8 mouse cellular contexts compared by ENCODE assay signal in the genomic region with DNA sequence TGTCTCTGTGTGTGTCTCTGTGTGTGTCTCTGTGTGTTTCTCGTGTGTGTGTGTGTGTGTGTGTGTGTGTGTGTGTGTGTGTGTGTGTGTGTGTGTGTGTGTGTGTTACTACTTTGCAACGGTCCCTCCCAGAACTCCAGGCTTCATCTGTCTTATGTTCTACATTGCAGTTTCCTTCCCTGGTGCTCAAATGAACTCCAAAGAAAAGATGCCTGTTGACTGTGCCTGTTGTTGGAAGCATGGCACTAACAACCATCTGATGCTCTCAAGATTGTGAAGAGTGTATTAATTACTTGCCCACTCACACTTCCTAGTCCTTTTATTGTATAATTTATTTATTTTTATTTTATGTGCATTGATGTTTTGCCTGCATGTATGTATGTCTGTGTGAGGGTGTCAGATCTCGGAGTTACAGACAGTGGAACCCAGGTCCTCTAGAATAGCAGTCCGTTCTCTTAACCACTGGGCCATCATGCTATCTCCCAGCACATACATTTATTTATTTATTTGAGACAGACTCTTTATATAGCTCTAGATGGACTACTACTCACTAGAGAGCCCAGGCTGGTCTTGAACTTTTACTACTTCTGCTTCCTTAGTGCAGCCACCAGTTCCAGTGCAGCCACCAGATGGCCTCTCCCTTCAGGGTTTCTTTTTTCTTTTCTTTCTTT. TPM values are rescaled to one million over a fixed set of nuclear protein-coding genes. Genes with fewer than 3 reads are reported as not detected.
DNase-seq lines count a peak whose midpoint lies in the region; ATAC-seq and TF ChIP-seq lines count a peak whose summit lies in the region.

No protein-coding gene starts in this region.

- H3K27me3 ChIP-seq in liver, adult 2 months (ENCODE audit: control insufficient read depth, insufficient read depth, low read length): no peaks in the 10 kb centered on the region
- no peaks in the 10 kb centered on the region for H3K27me3 ChIP-seq in embryonic facial prominence, embryonic 15.5 days
- no peaks in the 10 kb centered on the region for H3K27me3 ChIP-seq in limb, embryonic 10.5 days (ENCODE audit: low read depth, poor library complexity, severe bottlenecking)
- no peaks in the 10 kb centered on the region for H3K27me3 ChIP-seq in neural tube, embryonic 15.5 days (replicated peaks)

- H3K4me2 ChIP-seq in embryonic facial prominence, embryonic 15.5 days (replicated peaks): peak overlapping the region; percentile 58
- H3K4me2 ChIP-seq in neural tube, embryonic 15.5 days: peak overlapping the region; percentile 62

- TF ChIP-seq POLR2A in liver, adult 2 months (IDR thresholded peaks at IDR 0.05; ENCODE audit: extremely low read depth, insufficient read depth, low read length): no peak

- no peaks in the 10 kb centered on the region for H3K9me3 ChIP-seq in embryonic facial prominence, embryonic 15.5 days (replicated peaks)
- H3K9me3 ChIP-seq in limb, embryonic 10.5 days (replicated peaks): no peaks in the 10 kb centered on the region
- no peaks in the 10 kb centered on the region for H3K9me3 ChIP-seq in neural tube, embryonic 15.5 days (replicated peaks)

- no peaks in the 10 kb centered on the region; the same call in 1 of the 2 replicates for H3K36me3 ChIP-seq in liver, adult 2 months (ENCODE audit: control insufficient read depth, insufficient read depth, low read length)
- H3K36me3 ChIP-seq in embryonic facial prominence, embryonic 15.5 days: no peaks in the 10 kb centered on the region; the same call in 1 of the 2 replicates
- H3K36me3 ChIP-seq in limb, embryonic 10.5 days: peaks cover 6% of the 10 kb centered on the region
- no peaks in the 10 kb centered on the region for H3K36me3 ChIP-seq in neural tube, embryonic 15.5 days

- intact Hi-C loops in left cerebral cortex, postnatal 14 days (cut with DNase I): no loop called here

- DNase-seq in liver, adult 2 months (ENCODE audit: extremely low read depth, low read depth, low spot score): no peak
- DNase-seq in liver: no peak
- DNase-seq in limb, embryonic 10.5 days (ENCODE audit: low spot score): no peak
- DNase-seq in left cerebral cortex, postnatal 14 days (ENCODE audit: low spot score in 2 of 2): no peak
- no peak for DNase-seq in cerebellum, adult 11-12 months
- no peak for DNase-seq in kidney, postnatal 25 days

- 61% methylated on average over 4 of the region's 4 CpGs for WGBS in liver, adult 2 months
- WGBS in embryonic facial prominence, embryonic 15.5 days: 49% methylated on average over 4 of the region's 4 CpGs
- WGBS in limb, embryonic 10.5 days: 76% methylated on average over 4 of the region's 4 CpGs
- 53% methylated on average over 4 of the region's 4 CpGs for WGBS in neural tube, embryonic 15.5 days

- peak overlapping the region; percentile 61 for H3K9ac ChIP-seq in liver, adult 2 months (ENCODE audit: low read depth, low read length)
- no peak overlapping the region for H3K9ac ChIP-seq in embryonic facial prominence, embryonic 15.5 days
- peak overlapping the region; percentile 93 for H3K9ac ChIP-seq in neural tube, embryonic 15.5 days (replicated peaks)

- H3K27ac ChIP-seq in liver, adult 2 months (replicated peaks; ENCODE audit: insufficient read depth, low read depth, low read length): no peak overlapping the region
- no peak overlapping the region for H3K27ac ChIP-seq in embryonic facial prominence, embryonic 15.5 days (replicated peaks)
- peak overlapping the region; percentile 96 for H3K27ac ChIP-seq in limb, embryonic 10.5 days
- H3K27ac ChIP-seq in neural tube, embryonic 15.5 days (replicated peaks): peak overlapping the region; percentile 74

- peaks cover 8% of the 10 kb centered on the region for H3K4me1 ChIP-seq in liver, adult 2 months (ENCODE audit: control insufficient read depth, insufficient read depth, low read length)
- H3K4me1 ChIP-seq in embryonic facial prominence, embryonic 15.5 days: peaks cover 8% of the 10 kb centered on the region
- H3K4me1 ChIP-seq in limb, embryonic 10.5 days: peaks cover 11% of the 10 kb centered on the region
- H3K4me1 ChIP-seq in neural tube, embryonic 15.5 days: peaks cover 8% of the 10 kb centered on the region

- peak overlapping the region; percentile 86 for H3K4me3 ChIP-seq in liver, adult 2 months (ENCODE audit: insufficient read depth, low read depth, low read length)
- peak overlapping the region; percentile 84 for H3K4me3 ChIP-seq in embryonic facial prominence, embryonic 15.5 days (replicated peaks)
- peak overlapping the region; percentile 82 for H3K4me3 ChIP-seq in limb, embryonic 10.5 days
- peak overlapping the region; percentile 91 for H3K4me3 ChIP-seq in neural tube, embryonic 15.5 days (replicated peaks)

- peak; percentile 9; the same call in 1 of the 2 replicates for ATAC-seq in embryonic facial prominence, embryonic 15.5 days (ENCODE audit: insufficient number of reproducible peaks, low FRiP score, low TSS enrichment, low read depth)
- ATAC-seq in neural tube, embryonic 15.5 days (ENCODE audit: low FRiP score): peak; percentile 58

- TF ChIP-seq CTCF in liver, adult 2 months (IDR thresholded peaks at IDR 0.05; ENCODE audit: low read depth, low read length): no peak

- H3K79me2 ChIP-seq in liver, adult 2 months (ENCODE audit: control insufficient read depth, insufficient read depth, low read length): peaks cover 9% of the 10 kb centered on the region; the same call in 1 of the 2 replicates

RNA-seq across cellular contexts. Expression of a gene that starts 0.5 kb away (rescaled TPM):
- total RNA-seq in liver, adult 2 months (2014; rRNA removed): 17.2 and 18.4 TPM in 2 replicates
- 1.7 and 3.1 TPM in 2 replicates for polyA plus RNA-seq in liver, adult 2 months (2012; rRNA removed)
- 27.6 and 32.2 TPM in 2 replicates for polyA plus RNA-seq in embryonic facial prominence, embryonic 15.5 days (2015; fragmentation: Nextera tagmentation; extraction: Ambion mirVana)
- polyA plus RNA-seq in limb, embryonic 10.5 days (2016; fragmentation: Nextera tagmentation; extraction: Ambion mirVana): 40.1 and 49.4 TPM in 2 replicates
- 24.6 and 27.5 TPM in 2 replicates for polyA plus RNA-seq in neural tube, embryonic 15.5 days (2015; fragmentation: Nextera tagmentation; extraction: Ambion mirVana)
- total RNA-seq in left cerebral cortex, postnatal 14 days (2021): 10 to 100 TPM; 36.9 to 39.4 TPM

Comparison
In these comparisons a context has a peak if more than half of its experiments do, and no peak if none do; other contexts are left out.
1. H3K27ac ChIP-seq: peak in limb, embryonic 10.5 days (single experiment) and neural tube, embryonic 15.5 days (single experiment); none in liver, adult 2 months (single experiment) and embryonic facial prominence, embryonic 15.5 days (single experiment).
2. Peak in every context shown above with its lines, with median percentiles within 50 percentile points of each other: H3K4me3 ChIP-seq.